In genomic region chr7:139158549-139158948, GRCm38 (mm10) we compare ENCODE assay signal across 20 mouse cellular contexts. TPM values are rescaled to one million over a fixed set of nuclear protein-coding genes. Genes with fewer than 3 reads are reported as not detected.
DNase-seq lines count a peak whose midpoint lies in the region; ATAC-seq lines count a peak whose summit lies in the region.
"Had no signal": no experiment of that assay in that cellular context is flagged by ENCODE, and none has a peak within 500 bp of the region (broad histone marks: within the 10 kb centered on the region; RNA-seq: fewer than 3 reads in every experiment).

No protein-coding gene starts in this region.

- no peak overlapping the region for H3K4me3 ChIP-seq in neural tube, embryonic 13.5 days
- H3K4me3 ChIP-seq: forebrain, embryonic 15.5 days; heart, embryonic 12.5 days; limb, embryonic 10.5 days; liver, embryonic 12.5 days; stomach, embryonic 15.5 days had no signal

- no peak overlapping the region for H3K4me2 ChIP-seq in neural tube, embryonic 13.5 days
- H3K4me2 ChIP-seq: forebrain, embryonic 15.5 days; heart, embryonic 12.5 days; liver, embryonic 12.5 days; stomach, embryonic 15.5 days had no signal

- 74% methylated on average over 7 of the region's 7 CpGs for WGBS in neural tube, embryonic 13.5 days

- H3K36me3 ChIP-seq in neural tube, embryonic 13.5 days, result no peaks in the 10 kb centered on the region
- H3K36me3 ChIP-seq: forebrain, embryonic 15.5 days; heart, embryonic 12.5 days; limb, embryonic 10.5 days; liver, embryonic 12.5 days; stomach, embryonic 15.5 days had no signal

- no peak overlapping the region; the same call in 1 of the 2 replicates for H3K27ac ChIP-seq in neural tube, embryonic 13.5 days (replicated peaks)
- H3K27ac ChIP-seq: forebrain, embryonic 15.5 days; limb, embryonic 10.5 days; liver, embryonic 12.5 days; stomach, embryonic 15.5 days had no signal

- DNase-seq in cerebellum, postnatal 25 days, result peak; percentile 30 to 35
- DNase-seq in cerebellum, adult 8-10 months, result no peak
- DNase-seq in layer of hippocampus, adult 8-10 months (ENCODE audit: low spot score in 2 of 2), result peak; percentile 46 to 48
- no peak for DNase-seq in layer of hippocampus, postnatal 25 days (ENCODE audit: extremely low spot score in 1 of 2, low spot score in 1 of 2)
- DNase-seq in brain, adult 2 months (ENCODE audit: low read depth, low spot score), result peak; percentile 90
- no peak for DNase-seq in urinary bladder, postnatal 14 days (ENCODE audit: low spot score)
- DNase-seq: adrenal gland, postnatal 10 days; heart, postnatal 36 days; spleen, adult 18-20 months; thymus, postnatal 14 days had no signal

- H3K9ac ChIP-seq in neural tube, embryonic 13.5 days, result no peak overlapping the region
- H3K9ac ChIP-seq: forebrain, embryonic 15.5 days; heart, embryonic 12.5 days; liver, embryonic 12.5 days; stomach, embryonic 15.5 days had no signal

- no peaks in the 10 kb centered on the region for H3K9me3 ChIP-seq in neural tube, embryonic 13.5 days
- H3K9me3 ChIP-seq: forebrain, embryonic 15.5 days; limb, embryonic 10.5 days; liver, embryonic 12.5 days; stomach, embryonic 15.5 days had no signal

- no peaks in the 10 kb centered on the region for H3K27me3 ChIP-seq in neural tube, embryonic 13.5 days
- H3K27me3 ChIP-seq: forebrain, embryonic 15.5 days; stomach, embryonic 15.5 days had no signal

- H3K4me1 ChIP-seq in neural tube, embryonic 13.5 days (replicated peaks), result peaks cover 18% of the 10 kb centered on the region
- H3K4me1 ChIP-seq: heart, embryonic 12.5 days; limb, embryonic 10.5 days; liver, embryonic 12.5 days had no signal

- ATAC-seq in neural tube, embryonic 13.5 days (ENCODE audit: low read depth), result 0 out of 2 replicates have a peak, but pooled peaks have one; percentile 22
- no peak for ATAC-seq in monocyte, adult 5-6 weeks (replicated peaks; ENCODE audit: insufficient number of reproducible peaks, low FRiP score, low TSS enrichment, poor library complexity, severe bottlenecking)
- ATAC-seq: forebrain, embryonic 15.5 days; intestine, embryonic 16.5 days; liver, embryonic 12.5 days had no signal

RNA-seq across cellular contexts. Expression of gene Lrrc27, which starts 54.2 kb away (rescaled TPM):
- total RNA-seq in layer of hippocampus, adult 8-10 months (2022), result 1 to 10 TPM; 4.6 to 7.3 (median 6.5) TPM
- 1 to 10 TPM; 6.1 to 6.8 TPM for total RNA-seq in layer of hippocampus, postnatal 25 days (2021)
- polyA plus RNA-seq in neural tube, embryonic 13.5 days (2015; fragmentation: Nextera tagmentation; extraction: Ambion mirVana), result 5.2 and 5.4 TPM in 2 replicates
- 0.53 to 1.3 TPM in 2 of 3 replicates, not detected in the other for total RNA-seq in monocyte, adult 5-6 weeks (2017)

RNA-seq across cellular contexts. Expression of gene Stk32c, which starts 54.6 kb away (rescaled TPM):
- 10 to 100 TPM; 81.3 to 94.0 (median 88.8) TPM for total RNA-seq in layer of hippocampus, adult 8-10 months (2022)
- total RNA-seq in layer of hippocampus, postnatal 25 days (2021), result 100 to 1,000 TPM in 1 of 2 experiments, 10 to 100 TPM in 1; 92.1 to 104 TPM
- polyA plus RNA-seq in neural tube, embryonic 13.5 days (2015; fragmentation: Nextera tagmentation; extraction: Ambion mirVana), result 0.87 and 1.4 TPM in 2 replicates
- total RNA-seq in monocyte, adult 5-6 weeks (2017), result 8.6 to 15.5 TPM (median 9.7 TPM) in 3 replicates
- total RNA-seq: CH12.LX; megakaryocyte, adult 5-6 weeks had no signal
- polyA plus RNA-seq: heart, embryonic 12.5 days; liver, embryonic 12.5 days had no signal

Comparison
In these comparisons a context has a peak if more than half of its experiments do, and no peak if none do; other contexts are left out.
1. DNase-seq: peak in cerebellum, postnatal 25 days (2 of 2), layer of hippocampus, adult 8-10 months (2 of 2) and brain, adult 2 months (single experiment); none in cerebellum, adult 8-10 months (single experiment), layer of hippocampus, postnatal 25 days (0 of 2) and urinary bladder, postnatal 14 days (single experiment).